Mouse (Mus musculus): ENCODE measurements around the gene Carns1. TPM values are rescaled to one million over a fixed set of nuclear protein-coding genes. Genes with fewer than 3 reads are reported as not detected.

The Carns1 gene
- total RNA-seq, 1 experiment from 2014 or later: 4.1 TPM

Small RNAs within 50 kb of the gene (microRNA-seq; reads per million reads assigned to microRNA genes)
- gene Gm26115: 0 reads per million in 2 experiments

Other genes with a start within 250 kb of the Carns1 start
- 131 and 209 TPM in 2 replicates for gene Aldh3b1, start 245.7 kb downstream of the Carns1 start, total RNA-seq (2021)
- 46.5 and 69.6 TPM in 2 replicates for gene Unc93b1, start 240.3 kb downstream of the Carns1 start, total RNA-seq (2021)
- gene Aldh3b3, start 216.8 kb downstream of the Carns1 start, total RNA-seq (2021): 0.48 and 1.3 TPM in 2 replicates
- 10.0 and 11.6 TPM in 2 replicates for gene Aldh3b2, start 203.2 kb downstream of the Carns1 start, total RNA-seq (2021)
- gene Acy3, start 188.9 kb downstream of the Carns1 start, total RNA-seq (2021): 18.5 and 27.6 TPM in 2 replicates
- gene Tbx10, start 182.7 kb downstream of the Carns1 start, total RNA-seq (2021): not detected in 2 replicates
- 18.7 and 24.8 TPM in 2 replicates for gene Nudt8, start 174.9 kb downstream of the Carns1 start, total RNA-seq (2021)
- 1.3 and 1.7 TPM in 2 replicates for gene Gm49405, start 174.9 kb downstream of the Carns1 start, total RNA-seq (2021)
- 0.76 and 2.4 TPM in 2 replicates for gene Doc2g, start 172.2 kb downstream of the Carns1 start, total RNA-seq (2021)
- gene Ndufv1, start 162.7 kb downstream of the Carns1 start, total RNA-seq (2021): 244 and 297 TPM in 2 replicates
- 383 and 392 TPM in 2 replicates for gene Gstp1, start 137.5 kb downstream of the Carns1 start, total RNA-seq (2021)
- 58.6 and 65.7 TPM in 2 replicates for gene Gstp2, start 129.5 kb downstream of the Carns1 start, total RNA-seq (2021)
- gene Gstp3, start 115.9 kb downstream of the Carns1 start, total RNA-seq (2021): 0.76 and 5.2 TPM in 2 replicates
- gene Cabp2, start 93.9 kb downstream of the Carns1 start, total RNA-seq (2021): not detected in 2 replicates
- 84.7 and 88.0 TPM in 2 replicates for gene Cdk2ap2, start 78.3 kb downstream of the Carns1 start, total RNA-seq (2021)
- gene Pitpnm1, start 75.5 kb downstream of the Carns1 start, total RNA-seq (2021): 54.8 and 73.7 TPM in 2 replicates
- 108 and 117 TPM in 2 replicates for gene Aip, start 49.6 kb downstream of the Carns1 start, total RNA-seq (2021)
- gene Gpr152, start 35.7 kb downstream of the Carns1 start, total RNA-seq (2021): 0.12 TPM in 1 of 2 replicates, not detected in the other
- gene Cabp4, start 31.4 kb downstream of the Carns1 start, total RNA-seq (2021): 0.94 and 1.3 TPM in 2 replicates
- gene Coro1b, start 26.9 kb downstream of the Carns1 start, total RNA-seq (2021): 179 and 226 TPM in 2 replicates
- 3.9 and 6.0 TPM in 2 replicates for gene Ptprcap, start 21.9 kb downstream of the Carns1 start, total RNA-seq (2021)
- 48.8 and 52.6 TPM in 2 replicates for gene Rps6kb2, start 12.1 kb downstream of the Carns1 start, total RNA-seq (2021)
- gene Tbc1d10c, start 15.8 kb upstream of the Carns1 start, total RNA-seq (2021): 1.0 TPM in 1 of 2 replicates, not detected in the other
- 373 and 392 TPM in 2 replicates for gene Ppp1ca, start 16.6 kb upstream of the Carns1 start, total RNA-seq (2021)
- 10.1 and 10.8 TPM in 2 replicates for gene Rad9a, start 26.2 kb upstream of the Carns1 start, total RNA-seq (2021)
- gene Clcf1, start 38.8 kb upstream of the Carns1 start, total RNA-seq (2021): 11.0 and 14.5 TPM in 2 replicates
- gene AC109138.7, start 38.9 kb upstream of the Carns1 start, total RNA-seq (2021): not detected in 2 replicates
- 56.8 and 60.4 TPM in 2 replicates for gene Pold4, start 56.4 kb upstream of the Carns1 start, total RNA-seq (2021)
- 35.6 and 52.3 TPM in 2 replicates for gene Ssh3, start 93.7 kb upstream of the Carns1 start, total RNA-seq (2021)
- 4.3 and 4.9 TPM in 2 replicates for gene Ankrd13d, start 107.7 kb upstream of the Carns1 start, total RNA-seq (2021)
- gene Grk2, start 130.7 kb upstream of the Carns1 start, total RNA-seq (2021): 45.8 and 59.4 TPM in 2 replicates
- 116 and 131 TPM in 2 replicates for gene Kdm2a, start 222.8 kb upstream of the Carns1 start, total RNA-seq (2021)